Mouse (Mus musculus): ENCODE results near the gene Atg4d. TPM values are rescaled to one million over a fixed set of nuclear protein-coding genes. Genes with fewer than 3 reads are reported as not detected.
"Not testable (repeated sequence)": the region's sequence is repeated elsewhere in the genome, so short reads cannot be mapped to it uniquely, and the experiment has no call there.

Atg4d gene
- polyA plus RNA-seq, 1 experiment from 2014 or later, result 34.9 TPM

- 74% methylated on average over 7 of the region's 7 CpGs for WGBS
- Histone ChIP-seq H3K4me3 (replicated peaks) (no peak overlapping the region), H3K27me3 (peaks cover 12% of the 10 kb centered on the region)
Observed at GRCm38 (mm10) chr9:21316696-21317095, 51.6 kb downstream of the Atg4d start.

GRCm38 (mm10) chr9:21318792-21319191, 53.7 kb downstream of the Atg4d start:
- Histone ChIP-seq H3K4me2 (no peak overlapping the region), H3K4me3 (replicated peaks) (no peak overlapping the region), H3K4me1 (replicated peaks) (peaks cover 16% of the 10 kb centered on the region), H3K9ac (replicated peaks) (no peak overlapping the region), H3K27ac (no peak overlapping the region), H3K27me3 (no peaks in the 10 kb centered on the region), H3K9me3 (no peaks in the 10 kb centered on the region), H3K36me3 (no peaks in the 10 kb centered on the region)
- no peak for ATAC-seq (ENCODE audit: insufficient number of reproducible peaks, insufficient read depth, low FRiP score, low TSS enrichment, low read depth)
- 88% methylated on average over 6 of the region's 6 CpGs for WGBS

More at GRCm38 (mm10) chr9:21316696-21317095, 51.6 kb downstream of the Atg4d start:
- Histone ChIP-seq H3K4me2 (no peak overlapping the region), H3K4me1 (replicated peaks) (peaks cover 10% of the 10 kb centered on the region), H3K27ac (no peak overlapping the region), H3K9me3 (no peaks in the 10 kb centered on the region), H3K9ac (replicated peaks) (no peak overlapping the region), H3K36me3 (no peaks in the 10 kb centered on the region)
- no peak for ATAC-seq (ENCODE audit: insufficient number of reproducible peaks, insufficient read depth, low FRiP score, low TSS enrichment, low read depth)

- 93% methylated on average over 4 of the region's 4 CpGs for WGBS
- no peaks in the 10 kb centered on the region for H3K27me3 ChIP-seq
- H3K9me3 ChIP-seq, result no peaks in the 10 kb centered on the region
- peaks cover 16% of the 10 kb centered on the region for H3K4me1 ChIP-seq (replicated peaks)
- H3K27ac ChIP-seq, result no peak overlapping the region
- no peak overlapping the region for H3K4me3 ChIP-seq (replicated peaks)
- ATAC-seq (ENCODE audit: insufficient number of reproducible peaks, insufficient read depth, low FRiP score, low TSS enrichment, low read depth), result no peak
- H3K36me3 ChIP-seq, result 0 out of 2 replicates have a peak, but pooled peaks cover 3% of the 10 kb centered on the region
- H3K4me2 ChIP-seq, result no peak overlapping the region
- no peak overlapping the region for H3K9ac ChIP-seq (replicated peaks)
Observed at GRCm38 (mm10) chr9:21319503-21319902, 54.4 kb downstream of the Atg4d start.

GRCm38 (mm10) chr9:21320280-21320618, 55.2 kb downstream of the Atg4d start:
- H3K36me3 ChIP-seq, result peaks cover 9% of the 10 kb centered on the region
- peak; percentile 32; the same call in 1 of the 2 replicates for ATAC-seq (ENCODE audit: insufficient number of reproducible peaks, insufficient read depth, low FRiP score, low TSS enrichment, low read depth)
- H3K4me1 ChIP-seq (replicated peaks), result peaks cover 16% of the 10 kb centered on the region
- no peak overlapping the region for H3K9ac ChIP-seq (replicated peaks)
- H3K4me2 ChIP-seq, result peak overlapping the region; percentile 88
- WGBS, result 26% methylated on average over 4 of the region's 4 CpGs
- no peak overlapping the region for H3K27ac ChIP-seq
- H3K9me3 ChIP-seq, result no peaks in the 10 kb centered on the region
- no peaks in the 10 kb centered on the region for H3K27me3 ChIP-seq
- H3K4me3 ChIP-seq (replicated peaks), result peak overlapping the region; percentile 71

- peak; percentile 89 for ATAC-seq (ENCODE audit: insufficient number of reproducible peaks, insufficient read depth, low FRiP score, low TSS enrichment, low read depth)
- Histone ChIP-seq H3K27ac (peak within 1 kb of the TSS; percentile 14), H3K4me2 (peak within 1 kb of the TSS; percentile 88), H3K27me3 (no peaks in the 10 kb centered on the region), H3K9ac (replicated peaks) (peak within 1 kb of the TSS; percentile 75), H3K9me3 (no peaks in the 10 kb centered on the region), H3K4me1 (replicated peaks) (peaks cover 16% of the 10 kb centered on the region), H3K4me3 (replicated peaks) (peak within 1 kb of the TSS; percentile 71), H3K36me3 (peaks cover 14% of the 10 kb centered on the region)
- WGBS, result under 1% methylated on average over 52 of the region's 52 CpGs
Observed at GRCm38 (mm10) chr9:21320619-21321512, 55.8 kb downstream of the Atg4d start, which contains the start of gene Slc44a2. Gene Slc44a2 (plus strand): TSS chr9:21320698.

GRCm38 (mm10) chr9:21321513-21321835, 56.4 kb downstream of the Atg4d start:
- Histone ChIP-seq H3K4me3 (replicated peaks) (peak overlapping the region; percentile 71), H3K4me2 (peak overlapping the region; percentile 88), H3K9ac (replicated peaks) (peak overlapping the region; percentile 75), H3K36me3 (peaks cover 17% of the 10 kb centered on the region), H3K9me3 (no peaks in the 10 kb centered on the region), H3K4me1 (replicated peaks) (peaks cover 16% of the 10 kb centered on the region), H3K27me3 (no peaks in the 10 kb centered on the region), H3K27ac (no peak overlapping the region)
- 16% methylated on average over 6 of the region's 6 CpGs for WGBS
- no peak for ATAC-seq (ENCODE audit: insufficient number of reproducible peaks, insufficient read depth, low FRiP score, low TSS enrichment, low read depth)

GRCm38 (mm10) chr9:21322211-21322916, 57.3 kb downstream of the Atg4d start:
- Histone ChIP-seq H3K27me3 (no peaks in the 10 kb centered on the region), H3K9ac (replicated peaks) (no peak overlapping the region), H3K9me3 (no peaks in the 10 kb centered on the region), H3K4me2 (peak overlapping the region; percentile 88), H3K4me3 (replicated peaks) (peak overlapping the region; percentile 71; the same call in 1 of the 2 replicates), H3K27ac (no peak overlapping the region), H3K4me1 (replicated peaks) (peaks cover 16% of the 10 kb centered on the region), H3K36me3 (peaks cover 19% of the 10 kb centered on the region)
- no peak for ATAC-seq (ENCODE audit: insufficient number of reproducible peaks, insufficient read depth, low FRiP score, low TSS enrichment, low read depth)
- WGBS, result 77% methylated on average over 19 of the region's 19 CpGs

- not testable (repeated sequence) for H3K9me3 ChIP-seq; H3K9ac ChIP-seq (replicated peaks); H3K27me3 ChIP-seq; H3K4me2 ChIP-seq; ATAC-seq (ENCODE audit: insufficient number of reproducible peaks, insufficient read depth, low FRiP score, low TSS enrichment, low read depth); H3K27ac ChIP-seq; H3K4me3 ChIP-seq (replicated peaks)
- Histone ChIP-seq H3K4me1 (replicated peaks) (peaks cover 16% of the 10 kb centered on the region), H3K36me3 (peaks cover 19% of the 10 kb centered on the region)
- WGBS, result 85% methylated on average over 8 of the region's 8 CpGs
Observed at GRCm38 (mm10) chr9:21322917-21323297, 57.8 kb downstream of the Atg4d start.

- Histone ChIP-seq H3K9ac (replicated peaks) (no peak overlapping the region), H3K36me3 (peaks cover 19% of the 10 kb centered on the region), H3K4me1 (replicated peaks) (peaks cover 16% of the 10 kb centered on the region), H3K4me3 (replicated peaks) (no peak overlapping the region), H3K4me2 (no peak overlapping the region), H3K27me3 (no peaks in the 10 kb centered on the region), H3K9me3 (no peaks in the 10 kb centered on the region), H3K27ac (no peak overlapping the region)
- WGBS, result 88% methylated on average over 11 of the region's 11 CpGs
- no peak for ATAC-seq (ENCODE audit: insufficient number of reproducible peaks, insufficient read depth, low FRiP score, low TSS enrichment, low read depth)
Observed at GRCm38 (mm10) chr9:21324269-21324668, 59.2 kb downstream of the Atg4d start.

Measured in limb, embryonic 12.5 days (tissue).